Mouse (Mus musculus): ENCODE measurements at regions not wholly inside any gene's neighbourhood (a gene's known extent, or its start where the extent isn't known, plus 50 kb on each side); places are given as distances from the start of the nearest gene placed in this dataset.

DNA sequence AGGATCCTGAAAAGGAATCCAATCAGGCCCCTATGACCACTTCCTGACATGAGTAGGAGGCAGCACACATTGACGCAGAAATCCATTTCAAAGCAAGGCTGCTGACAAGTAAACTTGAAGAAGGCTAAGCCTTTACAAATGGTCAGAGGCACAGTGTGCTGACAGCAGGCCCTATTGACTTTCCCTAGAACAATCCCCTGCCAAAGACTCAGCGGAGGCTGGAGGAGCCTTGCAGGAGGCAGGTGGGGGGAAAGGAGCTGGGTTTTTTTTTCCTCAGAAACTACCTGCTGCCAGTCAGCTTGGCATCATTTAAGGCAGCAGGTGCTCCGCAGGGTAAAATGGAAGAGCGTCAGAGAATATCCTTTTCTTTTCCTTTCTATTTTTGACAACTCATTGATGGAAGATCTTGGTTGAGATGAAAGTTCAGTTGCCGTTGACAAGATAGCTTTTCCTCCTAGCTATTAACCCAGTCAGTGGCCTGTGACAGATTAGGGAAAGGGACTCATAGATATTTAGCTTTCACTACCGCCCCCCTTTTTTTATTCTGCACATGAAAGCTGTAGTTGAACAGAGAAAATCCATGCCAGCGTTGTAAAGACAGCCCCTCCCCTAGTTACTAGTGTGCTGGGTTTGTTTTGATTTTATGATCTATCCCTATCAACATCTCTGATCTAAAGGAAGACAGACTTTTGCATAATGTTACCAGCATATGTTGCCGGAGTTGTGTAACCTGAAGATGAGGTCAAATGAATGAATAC lies 210.6 kb downstream of the Csnka2ip start:
- Histone ChIP-seq H3K27ac (replicated peaks) (peak overlapping the region; percentile 9; the same call in 1 of the 2 replicates), H3K36me3 (no peaks in the 10 kb centered on the region), H3K27me3 (no peaks in the 10 kb centered on the region), H3K4me2 (replicated peaks) (no peak overlapping the region), H3K4me1 (peaks cover 10% of the 10 kb centered on the region), H3K9ac (replicated peaks) (no peak overlapping the region), H3K4me3 (no peak overlapping the region), H3K9me3 (no peaks in the 10 kb centered on the region)
- ATAC-seq (replicated peaks) = peak; percentile 63; the same call in 1 of the 2 replicates
- WGBS = 30% methylated on average over 8 of the region's 8 CpGs

- H3K4me3 ChIP-seq = no peak overlapping the region
- no peaks in the 10 kb centered on the region for H3K36me3 ChIP-seq
- 84% methylated on average over 13 of the region's 13 CpGs for WGBS
- no peak overlapping the region for H3K9ac ChIP-seq (replicated peaks)
- H3K4me1 ChIP-seq = no peaks in the 10 kb centered on the region
- peak; percentile 60; the same call in 1 of the 2 replicates for ATAC-seq (replicated peaks)
- H3K4me2 ChIP-seq (replicated peaks) = no peak overlapping the region
- H3K9me3 ChIP-seq = no peaks in the 10 kb centered on the region
- H3K27me3 ChIP-seq = no peaks in the 10 kb centered on the region
- H3K27ac ChIP-seq (replicated peaks) = no peak overlapping the region
These were observed 233.4 kb downstream of the Csnka2ip start for GRCm38 (mm10) chr16:64368608-64369399.

DNA sequence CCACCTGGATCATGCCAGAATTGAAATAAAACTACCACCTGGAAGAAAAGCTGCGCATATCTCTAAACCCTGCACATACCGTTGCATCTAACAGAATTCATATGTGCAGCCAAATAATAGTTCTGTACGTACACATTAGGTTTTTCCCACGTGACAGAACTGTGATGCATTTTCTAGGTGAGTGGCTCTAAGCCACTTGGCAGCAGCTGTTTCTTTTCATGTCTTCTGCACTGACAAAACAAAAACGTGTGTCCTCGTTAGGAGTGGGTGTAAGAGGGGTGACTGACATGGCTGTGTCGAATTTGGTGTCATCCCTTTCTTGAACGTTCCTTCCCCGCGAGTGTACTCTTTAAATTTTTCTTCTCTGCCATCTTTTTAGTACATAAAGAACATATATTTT lies 254.3 kb downstream of the Csnka2ip start:
- H3K4me1 ChIP-seq = no peaks in the 10 kb centered on the region
- H3K27ac ChIP-seq (replicated peaks) = no peak overlapping the region
- H3K4me2 ChIP-seq (replicated peaks) = no peak overlapping the region
- H3K9me3 ChIP-seq = no peaks in the 10 kb centered on the region
- WGBS = 42% methylated on average over 10 of the region's 10 CpGs
- no peak overlapping the region for H3K4me3 ChIP-seq
- no peak overlapping the region for H3K9ac ChIP-seq (replicated peaks)
- no peak for ATAC-seq (replicated peaks)
- no peaks in the 10 kb centered on the region for H3K36me3 ChIP-seq
- H3K27me3 ChIP-seq = no peaks in the 10 kb centered on the region

DNA sequence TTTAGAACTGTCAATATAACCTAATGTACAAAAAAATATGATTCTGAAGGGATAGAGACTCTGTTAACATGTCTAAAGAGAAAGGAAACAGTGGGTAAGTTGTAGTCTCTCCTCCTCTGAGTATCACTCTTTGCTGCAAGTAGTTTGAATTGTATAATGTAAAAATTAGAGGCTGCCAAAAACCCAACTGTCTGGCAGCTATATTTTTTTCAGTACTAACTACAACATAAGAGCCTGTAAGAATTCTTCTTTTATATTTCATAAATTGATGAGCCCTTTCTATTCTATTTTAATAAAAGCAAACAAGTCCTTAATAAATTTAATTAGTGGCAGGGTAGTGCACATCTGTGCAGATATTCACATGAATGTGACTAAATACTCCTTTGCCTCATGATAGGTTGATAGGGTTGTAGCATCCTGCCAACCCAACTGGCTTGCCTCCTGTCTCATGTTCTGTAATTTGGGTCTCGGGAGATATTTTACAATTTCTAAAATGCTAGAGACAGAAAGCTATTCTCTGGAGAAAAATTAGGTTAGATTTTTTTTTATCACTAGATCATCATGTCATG lies 269.2 kb downstream of the Csnka2ip start:
- H3K4me3 ChIP-seq = no peak overlapping the region
- no peaks in the 10 kb centered on the region for H3K36me3 ChIP-seq
- WGBS = 46% methylated on average over 1 of the region's 1 CpGs
- no peak overlapping the region for H3K9ac ChIP-seq (replicated peaks)
- H3K27ac ChIP-seq (replicated peaks) = peak overlapping the region; percentile 74
- no peaks in the 10 kb centered on the region for H3K9me3 ChIP-seq
- no peak overlapping the region for H3K4me2 ChIP-seq (replicated peaks)
- no peaks in the 10 kb centered on the region for H3K27me3 ChIP-seq
- peaks cover 12% of the 10 kb centered on the region for H3K4me1 ChIP-seq
- peak; percentile 73 for ATAC-seq (replicated peaks)

DNA sequence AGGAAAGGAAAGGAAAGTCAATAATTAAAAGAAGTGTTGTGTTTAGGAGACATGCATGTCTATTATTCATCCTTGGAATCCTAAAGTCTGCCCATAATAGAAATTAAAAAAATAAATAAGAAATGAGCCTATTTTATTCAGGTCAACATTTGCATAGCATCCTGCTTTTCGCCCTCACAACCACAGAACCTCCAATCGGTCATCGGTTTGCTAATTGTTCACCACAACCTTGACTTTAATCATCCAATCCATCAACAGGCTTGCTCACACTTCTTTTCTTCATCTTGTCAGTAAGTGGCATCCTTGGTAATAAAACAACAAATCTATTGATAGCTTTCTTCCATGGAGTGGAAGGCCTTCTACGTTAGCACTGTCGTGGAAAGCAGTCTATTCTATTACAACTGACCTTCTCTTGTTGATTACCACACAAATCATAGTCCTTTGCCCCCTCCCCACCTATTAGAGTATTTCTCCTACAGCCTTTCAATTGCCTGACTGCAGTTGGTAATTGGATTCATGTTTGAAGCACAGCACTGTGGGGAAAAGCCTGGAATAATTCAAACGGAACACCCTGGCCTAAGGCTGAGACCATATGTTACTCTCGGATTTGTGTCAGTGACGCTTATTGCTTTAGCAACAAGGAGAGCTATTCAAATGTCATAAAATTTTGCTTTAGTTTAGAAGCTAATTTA lies 269.9 kb downstream of the Csnka2ip start:
- no peaks in the 10 kb centered on the region for H3K9me3 ChIP-seq
- no peak overlapping the region for H3K4me2 ChIP-seq (replicated peaks)
- H3K27me3 ChIP-seq = no peaks in the 10 kb centered on the region
- no peaks in the 10 kb centered on the region for H3K36me3 ChIP-seq
- no peak overlapping the region for H3K4me3 ChIP-seq
- ATAC-seq (replicated peaks) = peak; percentile 88
- H3K4me1 ChIP-seq = peaks cover 12% of the 10 kb centered on the region
- 40% methylated on average over 8 of the region's 8 CpGs for WGBS
- no peak overlapping the region for H3K9ac ChIP-seq (replicated peaks)
- H3K27ac ChIP-seq (replicated peaks) = peak overlapping the region; percentile 74

DNA sequence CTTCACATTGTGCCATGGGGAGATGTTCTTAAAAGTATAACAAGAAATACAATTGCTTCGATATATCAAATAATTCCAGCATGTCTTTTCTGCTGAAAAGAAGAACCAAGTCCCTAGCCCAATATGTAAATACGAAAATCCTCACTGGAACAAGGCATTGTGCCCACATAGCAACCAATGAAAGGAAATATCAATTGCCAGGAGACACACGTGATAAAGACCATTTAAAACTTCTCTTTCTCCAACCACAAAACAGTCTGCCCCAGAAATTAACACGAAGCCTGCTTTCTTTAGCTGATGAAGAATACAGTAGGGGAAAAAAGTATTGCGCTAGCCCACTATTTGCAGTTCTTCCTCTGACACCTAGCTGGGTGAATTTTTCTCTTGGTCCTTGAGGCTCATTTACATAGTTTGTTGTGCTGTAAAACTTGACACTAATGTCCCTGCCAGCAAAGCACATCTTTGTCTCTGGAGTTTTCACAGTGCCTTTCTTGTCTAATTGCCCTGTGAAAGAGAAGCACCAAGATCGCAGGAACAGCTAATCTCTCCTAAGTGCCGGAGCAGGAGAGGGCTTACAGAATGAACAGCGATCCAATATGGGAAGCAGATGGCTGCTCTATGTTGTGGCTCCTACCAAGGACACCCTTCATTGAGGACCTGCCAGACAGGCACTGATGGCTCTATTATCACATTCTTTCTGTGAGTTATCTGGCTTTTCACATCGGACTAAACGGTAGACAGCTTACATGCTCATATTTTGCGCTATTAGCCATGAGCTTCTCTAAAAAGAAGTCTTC lies 272.7 kb downstream of the Csnka2ip start:
- Histone ChIP-seq H3K27me3 (no peaks in the 10 kb centered on the region), H3K4me2 (replicated peaks) (no peak overlapping the region), H3K36me3 (no peaks in the 10 kb centered on the region), H3K4me3 (no peak overlapping the region), H3K9me3 (no peaks in the 10 kb centered on the region), H3K4me1 (peaks cover 12% of the 10 kb centered on the region), H3K9ac (replicated peaks) (no peak overlapping the region), H3K27ac (replicated peaks) (peak overlapping the region; percentile 65)
- 21% methylated on average over 11 of the region's 11 CpGs for WGBS
- peak; percentile 87 for ATAC-seq (replicated peaks)

DNA sequence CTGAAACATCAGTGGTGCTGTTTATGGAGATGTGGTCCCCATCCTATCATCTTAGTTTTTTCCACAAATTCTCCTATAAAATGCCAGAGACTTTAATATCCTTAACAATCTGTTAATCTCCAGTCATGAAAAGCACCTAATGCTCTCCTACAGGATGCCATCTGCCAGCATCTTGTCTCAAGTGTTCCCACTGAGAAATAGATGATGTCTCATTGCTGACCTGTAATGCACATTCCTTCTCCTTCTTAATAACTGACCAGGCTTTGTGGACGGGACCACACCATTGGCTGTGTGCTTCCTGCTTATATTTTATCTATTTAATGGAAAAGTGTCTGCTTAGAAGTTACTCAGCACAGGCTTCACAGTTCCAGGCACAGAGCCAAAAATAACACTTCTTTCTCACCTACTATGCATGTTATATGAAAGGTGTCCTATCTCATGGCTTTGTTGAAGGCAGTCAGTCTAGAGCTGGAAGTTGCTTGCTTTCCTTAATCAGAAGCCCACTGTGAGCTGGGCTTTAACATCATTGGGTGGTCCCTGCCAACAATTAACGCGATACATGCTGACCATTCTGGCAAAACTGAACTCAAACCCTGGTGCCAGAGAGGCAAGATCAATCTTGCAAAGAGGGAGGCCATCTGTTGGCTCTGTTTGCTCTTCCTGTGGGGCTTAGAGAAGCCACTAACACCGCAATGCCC lies 283.3 kb downstream of the Csnka2ip start:
- no peaks in the 10 kb centered on the region for H3K4me1 ChIP-seq
- H3K9me3 ChIP-seq = no peaks in the 10 kb centered on the region
- no peak overlapping the region for H3K27ac ChIP-seq (replicated peaks)
- no peak overlapping the region for H3K4me3 ChIP-seq
- no peaks in the 10 kb centered on the region for H3K36me3 ChIP-seq
- 74% methylated on average over 4 of the region's 4 CpGs for WGBS
- no peaks in the 10 kb centered on the region for H3K27me3 ChIP-seq
- H3K4me2 ChIP-seq (replicated peaks) = no peak overlapping the region
- H3K9ac ChIP-seq (replicated peaks) = no peak overlapping the region
- no peak for ATAC-seq (replicated peaks)

GRCm38 (mm10) chr16:64316831-64317230 lies 285.4 kb downstream of the Csnka2ip start:
- ATAC-seq (replicated peaks) = no peak
- H3K27ac ChIP-seq (replicated peaks) = no peak overlapping the region
- no peaks in the 10 kb centered on the region for H3K9me3 ChIP-seq
- H3K36me3 ChIP-seq = no peaks in the 10 kb centered on the region
- no peak overlapping the region for H3K4me2 ChIP-seq (replicated peaks)
- H3K4me3 ChIP-seq = no peak overlapping the region
- H3K9ac ChIP-seq (replicated peaks) = no peak overlapping the region
- no peaks in the 10 kb centered on the region for H3K27me3 ChIP-seq
- 77% methylated on average over 1 of the region's 1 CpGs for WGBS
- H3K4me1 ChIP-seq = no peaks in the 10 kb centered on the region

DNA sequence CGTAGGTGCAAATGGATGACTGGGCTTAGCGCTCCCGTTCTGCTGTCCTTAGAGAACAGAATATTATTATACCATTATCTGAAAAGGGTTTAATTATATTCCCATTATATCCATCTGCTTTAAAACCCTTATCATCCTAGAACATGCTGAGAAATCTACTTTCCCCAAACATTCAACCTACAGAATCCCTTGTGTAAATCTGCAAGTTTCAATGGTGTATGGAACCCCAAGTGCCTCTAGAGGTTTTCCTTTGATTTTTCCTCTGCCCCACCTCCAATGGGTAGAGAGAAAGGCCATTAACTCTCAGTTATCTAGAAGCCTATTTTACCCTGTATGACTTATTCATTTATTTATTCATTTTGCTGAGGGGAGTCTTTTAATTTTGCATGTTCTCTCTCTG lies 308.7 kb downstream of the Csnka2ip start:
- WGBS = 81% methylated on average over 3 of the region's 3 CpGs
- H3K4me1 ChIP-seq = no peaks in the 10 kb centered on the region
- no peak for ATAC-seq (replicated peaks)

GRCm38 (mm10) chr16:64285306-64285705 lies 316.9 kb downstream of the Csnka2ip start:
- no peaks in the 10 kb centered on the region for H3K36me3 ChIP-seq
- H3K27me3 ChIP-seq = no peaks in the 10 kb centered on the region
- H3K9me3 ChIP-seq = no peaks in the 10 kb centered on the region
- H3K4me1 ChIP-seq = no peaks in the 10 kb centered on the region
- 66% methylated on average over 1 of the region's 1 CpGs for WGBS
- ATAC-seq (replicated peaks) = no peak
- no peak overlapping the region for H3K27ac ChIP-seq (replicated peaks)
- no peak overlapping the region for H3K9ac ChIP-seq (replicated peaks)
- no peak overlapping the region for H3K4me2 ChIP-seq (replicated peaks)
- no peak overlapping the region for H3K4me3 ChIP-seq

More for the DNA sequence above, 308.7 kb downstream of the Csnka2ip start:
- Histone ChIP-seq H3K36me3 (no peaks in the 10 kb centered on the region), H3K27ac (replicated peaks) (no peak overlapping the region), H3K27me3 (no peaks in the 10 kb centered on the region), H3K9ac (replicated peaks) (no peak overlapping the region), H3K9me3 (no peaks in the 10 kb centered on the region), H3K4me2 (replicated peaks) (no peak overlapping the region), H3K4me3 (no peak overlapping the region)

Measured in forebrain, embryonic 15.5 days (tissue).